Mouse (Mus musculus): ENCODE data around the gene Apbb2. TPM values are rescaled to one million over a fixed set of nuclear protein-coding genes. Genes with fewer than 3 reads are reported as not detected.

Gene Apbb2
- total and polyA plus RNA-seq, 3 experiments: 26.7 to 40.0 (median 39.9) TPM

DNA sequence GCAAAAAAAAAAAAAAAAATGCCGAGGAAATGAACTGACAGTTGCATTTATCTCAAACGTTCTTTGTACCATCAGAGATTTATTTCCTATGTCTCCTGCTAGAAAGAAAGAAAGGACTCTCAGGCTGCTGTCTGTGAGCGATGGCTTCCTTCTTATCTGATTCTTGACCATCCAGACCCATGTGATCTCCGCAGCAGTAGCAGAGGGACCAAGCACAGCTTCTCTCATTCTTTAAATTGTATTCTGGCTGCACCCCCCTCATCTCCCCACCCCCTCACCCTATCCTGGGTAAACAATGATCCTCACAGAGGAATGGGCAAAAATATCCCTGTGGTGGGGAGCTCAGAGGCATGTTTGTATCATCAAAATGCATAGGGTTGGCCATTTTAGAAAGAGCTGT, 165.5 kb downstream of the Apbb2 start:
- intact Hi-C loops (cut with DNase I): no loop called here
- no peak for TF ChIP-seq EP300 (IDR thresholded peaks at IDR 0.05; ENCODE audit: insufficient read depth, low read depth, low read length)
- no peak for TF ChIP-seq POLR2A (IDR thresholded peaks at IDR 0.05; ENCODE audit: insufficient read depth, low read depth, low read length)
- no peak for TF ChIP-seq CTCF (IDR thresholded peaks at IDR 0.05)
- no peak overlapping the region for H3K27ac ChIP-seq
- peaks cover 3% of the 10 kb centered on the region; the same call in 1 of the 2 replicates for H3K79me2 ChIP-seq (replicated peaks; ENCODE audit: control insufficient read depth, insufficient read depth, low read length)
- 15% methylated on average over 4 of the region's 4 CpGs for WGBS
- no peaks in the 10 kb centered on the region for H3K27me3 ChIP-seq (ENCODE audit: control insufficient read depth, insufficient read depth, low read length)
- H3K4me3 ChIP-seq: no peak overlapping the region
- no peak overlapping the region for H3K9ac ChIP-seq (ENCODE audit: low read depth, low read length)
- DNase-seq: no peak
- peaks cover 7% of the 10 kb centered on the region for H3K36me3 ChIP-seq (ENCODE audit: control insufficient read depth, insufficient read depth, low read length)
- H3K4me1 ChIP-seq (ENCODE audit: control insufficient read depth, insufficient read depth, low read length): peaks cover 9% of the 10 kb centered on the region

DNA sequence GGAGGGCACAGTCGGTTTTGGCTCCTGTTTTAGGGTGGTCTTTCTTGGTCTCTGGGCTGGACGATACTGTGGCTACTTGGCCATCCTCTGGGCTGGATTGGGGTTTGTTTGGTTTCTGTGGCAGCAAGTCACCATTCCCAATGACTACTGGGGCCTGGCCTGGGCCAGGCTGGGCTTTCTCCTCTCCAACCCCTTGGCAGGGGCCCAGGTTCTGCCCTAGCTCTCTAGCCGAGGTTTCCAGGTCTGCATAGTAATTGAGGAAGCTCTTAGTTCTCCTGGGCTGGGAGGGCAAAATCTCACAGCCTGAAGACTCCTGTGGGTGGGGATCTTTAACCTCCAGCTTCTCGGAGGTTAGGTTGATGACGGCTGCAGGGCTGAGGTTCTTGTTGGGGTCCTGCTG, 167.0 kb downstream of the Apbb2 start:
- H3K4me3 ChIP-seq: no peak overlapping the region
- peaks cover 6% of the 10 kb centered on the region for H3K36me3 ChIP-seq (ENCODE audit: control insufficient read depth, insufficient read depth, low read length)
- no peaks in the 10 kb centered on the region for H3K27me3 ChIP-seq (ENCODE audit: control insufficient read depth, insufficient read depth, low read length)
- TF ChIP-seq POLR2A (IDR thresholded peaks at IDR 0.05; ENCODE audit: insufficient read depth, low read depth, low read length): no peak
- no peak for TF ChIP-seq CTCF (IDR thresholded peaks at IDR 0.05)
- DNase-seq: no peak
- H3K27ac ChIP-seq: no peak overlapping the region
- peaks cover 6% of the 10 kb centered on the region for H3K4me1 ChIP-seq (ENCODE audit: control insufficient read depth, insufficient read depth, low read length)
- H3K9ac ChIP-seq (ENCODE audit: low read depth, low read length): no peak overlapping the region
- H3K79me2 ChIP-seq (replicated peaks; ENCODE audit: control insufficient read depth, insufficient read depth, low read length): peaks cover 2% of the 10 kb centered on the region; the same call in 1 of the 2 replicates
- intact Hi-C loops (cut with DNase I): no loop called here
- WGBS: 75% methylated on average over 5 of the region's 5 CpGs

DNA sequence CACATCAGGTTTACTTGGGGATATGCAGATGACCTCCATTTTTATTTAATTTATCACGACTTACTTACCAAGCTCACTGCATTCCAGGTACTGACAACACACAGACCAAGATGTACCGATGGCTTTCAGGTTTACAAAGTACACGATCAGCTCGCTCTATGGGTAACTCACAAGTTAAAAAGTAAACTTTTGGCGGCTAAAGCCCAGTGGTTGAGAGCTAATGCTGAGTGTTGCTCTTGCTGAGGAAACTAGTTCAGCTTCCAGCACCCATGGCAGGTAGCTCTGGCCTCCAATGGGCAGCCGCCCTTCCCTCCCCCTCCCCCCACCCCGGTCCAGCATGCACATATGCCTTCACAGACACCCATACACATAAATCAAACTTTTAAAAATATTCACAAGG, 173.1 kb downstream of the Apbb2 start:
- Histone ChIP-seq H3K79me2 (replicated peaks; ENCODE audit: control insufficient read depth, insufficient read depth, low read length) (peaks cover 4% of the 10 kb centered on the region; the same call in 1 of the 2 replicates), H3K36me3 (ENCODE audit: control insufficient read depth, insufficient read depth, low read length) (no peaks in the 10 kb centered on the region; the same call in 1 of the 2 replicates), H3K27me3 (ENCODE audit: control insufficient read depth, insufficient read depth, low read length) (no peaks in the 10 kb centered on the region), H3K27ac (no peak overlapping the region), H3K9ac (ENCODE audit: low read depth, low read length) (no peak overlapping the region), H3K4me1 (ENCODE audit: control insufficient read depth, insufficient read depth, low read length) (no peaks in the 10 kb centered on the region), H3K4me3 (no peak overlapping the region)
- TF ChIP-seq CTCF (IDR thresholded peaks at IDR 0.05) (no peak), POLR2A (IDR thresholded peaks at IDR 0.05; ENCODE audit: insufficient read depth, low read depth, low read length) (no peak), EP300 (IDR thresholded peaks at IDR 0.05; ENCODE audit: insufficient read depth, low read depth, low read length) (no peak)
- DNase-seq: no peak
- intact Hi-C loops (cut with DNase I): no loop called here
- WGBS: 95% methylated on average over 7 of the region's 7 CpGs

DNA sequence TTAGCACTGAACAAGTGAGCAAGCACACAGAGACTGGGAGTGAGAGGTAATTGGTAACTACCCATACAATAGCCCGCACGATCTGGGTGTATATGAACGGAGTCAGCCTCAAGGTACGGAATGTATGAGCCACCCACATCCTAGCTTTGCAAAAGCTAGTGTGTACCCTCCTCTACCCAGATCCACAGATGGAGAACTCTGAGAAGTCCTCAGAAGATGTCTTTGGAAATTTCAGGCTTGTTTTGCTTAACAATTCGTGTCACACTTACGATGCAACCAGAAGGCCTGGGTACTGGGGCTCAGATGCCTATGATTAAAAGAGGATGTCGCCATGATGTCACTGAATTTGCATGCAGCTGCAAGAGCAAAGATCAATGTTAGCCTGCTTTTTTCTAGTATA, 176.3 kb downstream of the Apbb2 start:
- Histone ChIP-seq H3K4me3 (no peak overlapping the region), H3K79me2 (replicated peaks; ENCODE audit: control insufficient read depth, insufficient read depth, low read length) (0 out of 2 replicates have a peak, but pooled peaks cover 2% of the 10 kb centered on the region), H3K27me3 (ENCODE audit: control insufficient read depth, insufficient read depth, low read length) (no peaks in the 10 kb centered on the region), H3K4me1 (ENCODE audit: control insufficient read depth, insufficient read depth, low read length) (no peaks in the 10 kb centered on the region), H3K27ac (no peak overlapping the region), H3K9ac (ENCODE audit: low read depth, low read length) (no peak overlapping the region), H3K36me3 (ENCODE audit: control insufficient read depth, insufficient read depth, low read length) (peaks cover 8% of the 10 kb centered on the region)
- TF ChIP-seq POLR2A (IDR thresholded peaks at IDR 0.05; ENCODE audit: insufficient read depth, low read depth, low read length) (no peak), CTCF (IDR thresholded peaks at IDR 0.05) (no peak), EP300 (IDR thresholded peaks at IDR 0.05; ENCODE audit: insufficient read depth, low read depth, low read length) (no peak)
- intact Hi-C loops (cut with DNase I): no loop called here
- WGBS: 97% methylated on average over 7 of the region's 7 CpGs
- no peak for DNase-seq

- Histone ChIP-seq H3K79me2 (replicated peaks; ENCODE audit: control insufficient read depth, insufficient read depth, low read length) (no peaks in the 10 kb centered on the region; the same call in 1 of the 2 replicates), H3K36me3 (ENCODE audit: control insufficient read depth, insufficient read depth, low read length) (peaks cover 8% of the 10 kb centered on the region), H3K27me3 (ENCODE audit: control insufficient read depth, insufficient read depth, low read length) (no peaks in the 10 kb centered on the region), H3K4me1 (ENCODE audit: control insufficient read depth, insufficient read depth, low read length) (no peaks in the 10 kb centered on the region), H3K9ac (ENCODE audit: low read depth, low read length) (no peak overlapping the region), H3K4me3 (no peak overlapping the region), H3K27ac (no peak overlapping the region)
- TF ChIP-seq EP300 (IDR thresholded peaks at IDR 0.05; ENCODE audit: insufficient read depth, low read depth, low read length) (no peak), POLR2A (IDR thresholded peaks at IDR 0.05; ENCODE audit: insufficient read depth, low read depth, low read length) (no peak), CTCF (IDR thresholded peaks at IDR 0.05) (no peak)
- intact Hi-C loops (cut with DNase I): no loop called here
- no peak for DNase-seq
- WGBS: 67% methylated on average over 2 of the region's 2 CpGs
Observed at GRCm38 (mm10) chr5:66436791-66437246, 181.8 kb downstream of the Apbb2 start.

DNA sequence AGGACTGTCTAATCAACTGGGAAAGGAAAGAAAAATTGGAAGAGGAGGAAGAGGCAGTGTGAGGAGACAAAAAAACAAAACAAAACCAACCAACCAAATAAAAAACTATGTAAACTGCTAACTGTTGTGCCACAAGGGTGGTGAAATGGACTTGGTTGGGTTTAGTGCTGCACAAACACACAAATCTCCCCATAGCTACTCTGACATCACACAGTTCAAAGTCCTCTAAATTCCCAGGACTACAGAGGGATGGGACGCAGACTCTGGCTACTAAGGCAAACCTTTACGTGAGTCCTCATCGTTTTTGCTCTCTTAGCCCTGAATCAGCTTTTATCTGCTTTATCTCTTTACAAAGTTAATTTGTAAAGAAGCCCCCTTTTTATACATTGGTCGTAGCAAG, 183.4 kb downstream of the Apbb2 start:
- intact Hi-C loops (cut with DNase I): no loop called here
- no peaks in the 10 kb centered on the region for H3K27me3 ChIP-seq (ENCODE audit: control insufficient read depth, insufficient read depth, low read length)
- no peak for DNase-seq
- H3K4me3 ChIP-seq: no peak overlapping the region
- H3K9ac ChIP-seq (ENCODE audit: low read depth, low read length): no peak overlapping the region
- no peak for TF ChIP-seq EP300 (IDR thresholded peaks at IDR 0.05; ENCODE audit: insufficient read depth, low read depth, low read length)
- no peak for TF ChIP-seq CTCF (IDR thresholded peaks at IDR 0.05)
- TF ChIP-seq POLR2A (IDR thresholded peaks at IDR 0.05; ENCODE audit: insufficient read depth, low read depth, low read length): no peak
- peaks cover 1% of the 10 kb centered on the region; the same call in 1 of the 2 replicates for H3K79me2 ChIP-seq (replicated peaks; ENCODE audit: control insufficient read depth, insufficient read depth, low read length)
- peaks cover 8% of the 10 kb centered on the region for H3K36me3 ChIP-seq (ENCODE audit: control insufficient read depth, insufficient read depth, low read length)
- no peak overlapping the region for H3K27ac ChIP-seq
- 97% methylated on average over 4 of the region's 4 CpGs for WGBS
- no peaks in the 10 kb centered on the region for H3K4me1 ChIP-seq (ENCODE audit: control insufficient read depth, insufficient read depth, low read length)
